Mouse (Mus musculus) megakaryocyte-erythroid progenitor cell, adult 5-6 weeks (primary cell): ENCODE results near the gene Fbxo9. TPM values are rescaled to one million over a fixed set of nuclear protein-coding genes. Genes with fewer than 3 reads are reported as not detected.
A peak's percentile ranks its signal among the peaks of the same experiment; 100 is the strongest.

Experiments
- ATAC-seq: replicated peaks from 2 replicates; pipeline ENCODE4 v1.8.0; 2016; ENCODE audit warnings: mild to moderate bottlenecking, inconsistent platforms; ENCODE audit not compliant: severe bottlenecking, poor library complexity, low FRiP score, low TSS enrichment
- total RNA-seq, 2 experiments: library from RNA; stranded (forward) in 1 of 2; stranded (reverse) in 1 of 2; fragments of 200-1000, 215-1000 nt in 1 of 2; fragments of >200 nt in 1 of 2; fragmentation: Nextera tagmentation in 1 of 2; gene quantifications; 2 replicates each; pipeline ENCODE4 v1.2.3; 2014 to 2017

Gene Fbxo9
- total RNA-seq, 2 experiments from 2014 or later, result 69.2 to 109 TPM

DNA sequence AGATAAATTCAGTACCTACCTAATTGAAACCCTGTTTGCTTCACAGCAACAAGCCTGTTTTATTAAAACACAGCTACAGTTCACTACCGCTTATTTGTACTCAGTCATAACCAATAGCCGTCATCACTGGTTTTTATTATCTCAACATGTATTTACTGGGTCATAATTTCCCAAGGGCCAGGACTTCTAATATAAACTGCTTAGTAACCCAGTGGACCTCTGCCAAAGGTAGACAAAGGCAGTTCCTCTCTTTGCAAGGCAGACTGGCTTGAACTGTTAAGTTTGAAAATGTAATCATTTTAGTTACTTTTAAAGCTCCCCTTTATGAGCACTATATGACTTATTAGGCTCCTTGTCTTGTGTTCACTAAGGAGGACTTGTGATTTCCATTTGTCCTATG, 2.6 kb upstream of the Fbxo9 start:
- ATAC-seq, result no peak

DNA sequence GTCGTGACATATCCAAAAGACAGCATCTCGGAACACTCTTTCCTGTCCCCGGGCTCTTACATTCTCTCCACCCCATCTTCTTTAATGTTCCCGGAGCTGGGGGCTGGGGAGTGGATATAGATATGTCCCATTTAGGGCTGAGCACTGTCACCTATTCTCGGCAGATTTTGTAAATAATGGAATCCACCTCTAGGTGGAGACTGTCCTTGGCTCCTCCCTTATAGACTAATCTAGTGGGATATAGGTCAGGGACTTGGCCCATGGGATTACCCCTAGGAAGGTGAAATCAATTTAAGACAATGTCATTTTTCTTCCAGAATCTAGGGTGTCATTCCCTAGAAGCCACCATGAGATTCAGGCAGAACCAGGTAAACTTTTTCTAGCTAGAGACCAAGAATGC, 791 bp upstream of the Fbxo9 start:
- no peak for ATAC-seq

DNA sequence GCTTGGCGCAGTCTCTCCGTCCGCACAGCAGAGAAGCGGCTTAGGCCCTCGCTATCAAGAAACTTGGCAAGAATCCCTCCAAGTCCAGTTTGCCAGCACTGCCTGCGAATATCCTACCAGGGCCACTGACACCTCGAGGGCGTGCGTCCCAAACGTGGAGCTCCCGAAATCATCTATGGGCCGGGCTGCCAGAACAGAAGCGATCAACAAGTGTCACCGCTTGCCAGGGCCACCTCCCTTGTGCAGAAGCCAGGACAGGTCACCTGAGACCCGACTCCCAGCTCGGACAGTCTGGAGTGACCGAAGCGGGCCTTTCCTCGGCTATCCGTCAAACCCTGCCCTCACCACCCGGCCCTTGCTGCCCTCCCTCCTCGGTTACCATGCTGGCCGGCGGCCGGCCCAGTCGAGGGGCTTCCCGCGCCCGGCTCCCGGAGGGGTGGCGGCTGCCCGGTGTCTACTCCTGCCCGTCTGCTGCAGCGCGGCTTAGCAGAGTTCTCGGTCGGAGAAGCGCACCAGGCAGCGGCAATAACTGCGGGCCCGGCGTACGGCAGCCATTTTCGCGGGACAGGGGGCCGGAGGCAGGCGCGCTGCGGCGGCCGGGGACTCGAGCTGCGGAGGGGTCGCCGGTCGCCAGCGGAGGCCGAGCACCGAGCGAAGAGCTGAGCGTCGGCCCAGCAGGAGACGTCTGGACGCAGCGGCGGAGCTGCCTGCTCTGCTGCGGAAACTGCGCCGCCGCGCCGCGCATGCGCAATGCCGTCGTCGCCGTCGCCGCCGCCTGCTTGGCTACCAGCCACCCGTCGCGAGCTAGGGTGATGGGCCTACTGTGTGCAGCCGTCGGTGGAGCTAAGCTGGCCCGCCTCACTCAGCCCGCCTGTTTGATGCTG, 711 bp downstream of the Fbxo9 start:
- peak; percentile 33 for ATAC-seq

DNA sequence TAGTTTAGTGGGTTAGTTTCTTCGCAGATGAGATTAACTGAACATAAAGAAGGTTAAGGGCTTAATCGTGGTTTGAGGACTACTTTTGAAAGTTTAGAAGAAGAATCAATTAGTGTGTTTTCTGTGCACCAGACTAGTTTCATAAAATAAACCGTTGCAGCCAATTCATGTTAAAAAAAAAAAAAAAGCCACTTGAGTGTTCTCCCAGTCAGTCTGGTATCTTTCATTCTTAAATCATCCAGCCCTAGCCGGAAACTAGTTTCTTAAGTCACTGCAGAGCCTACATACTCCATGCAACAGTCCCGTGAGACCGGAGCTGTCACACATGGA, 1.3 kb downstream of the Fbxo9 start:
- ATAC-seq, result no peak

DNA sequence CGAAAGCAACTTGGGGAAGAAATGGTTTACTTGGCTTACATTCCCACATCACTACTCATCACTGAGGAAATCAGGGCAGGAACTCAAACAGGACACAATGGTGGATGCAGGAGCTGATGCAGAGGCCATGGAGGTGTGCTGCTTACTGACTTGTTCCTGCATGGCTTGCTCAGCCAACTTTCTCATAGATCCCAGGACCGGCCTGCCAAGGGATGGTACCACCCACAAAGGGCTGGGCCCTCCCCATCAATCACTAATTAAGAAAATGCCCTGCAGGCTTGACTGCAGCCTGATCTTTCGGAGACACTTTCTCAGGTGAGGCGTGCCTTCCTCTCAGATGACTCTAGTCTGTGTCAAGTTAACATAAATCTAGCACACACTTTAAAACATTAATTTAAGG, 2.0 kb downstream of the Fbxo9 start:
- ATAC-seq, result no peak

DNA sequence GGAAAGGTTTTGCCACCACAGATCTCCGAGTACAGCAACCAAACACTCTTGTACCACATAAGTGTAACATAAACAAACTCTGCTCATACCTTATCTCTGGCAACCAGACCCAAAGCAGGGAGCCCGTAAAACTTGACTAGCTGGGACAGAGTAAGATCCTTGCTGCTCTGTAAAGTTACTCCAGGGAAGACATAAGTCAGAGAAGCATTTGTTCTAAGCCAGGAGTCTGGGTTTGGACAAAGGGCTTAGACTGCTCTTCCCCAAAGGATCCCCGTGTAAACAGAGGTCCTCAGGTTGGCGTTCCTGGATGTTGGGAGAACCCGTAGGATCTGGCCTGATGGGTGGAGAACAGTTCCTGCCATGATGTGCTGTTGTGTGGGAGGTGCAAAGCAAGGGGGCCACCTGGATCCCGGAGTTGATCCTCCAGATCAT, 3.3 kb downstream of the Fbxo9 start:
- peak; percentile 70 for ATAC-seq

DNA sequence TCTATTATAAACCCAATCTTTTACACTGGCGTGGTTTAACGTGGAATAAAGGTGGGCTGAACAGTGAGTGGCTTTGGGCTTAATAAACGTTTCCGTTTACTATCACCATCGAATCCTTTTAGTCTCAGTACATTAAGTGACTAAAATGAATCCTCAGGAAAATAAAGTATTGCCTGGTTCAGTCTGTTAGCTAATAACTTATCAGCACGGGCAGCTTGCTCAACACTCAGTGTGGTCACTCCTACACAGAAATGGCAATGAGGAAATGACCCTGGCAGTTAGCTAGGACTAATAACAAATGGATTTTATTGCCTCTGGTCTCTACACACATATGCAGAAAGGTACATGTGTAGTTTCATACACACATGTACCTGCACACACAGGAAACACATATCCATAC, 3.9 kb downstream of the Fbxo9 start:
- peak; percentile 36; the same call in 1 of the 2 replicates for ATAC-seq

DNA sequence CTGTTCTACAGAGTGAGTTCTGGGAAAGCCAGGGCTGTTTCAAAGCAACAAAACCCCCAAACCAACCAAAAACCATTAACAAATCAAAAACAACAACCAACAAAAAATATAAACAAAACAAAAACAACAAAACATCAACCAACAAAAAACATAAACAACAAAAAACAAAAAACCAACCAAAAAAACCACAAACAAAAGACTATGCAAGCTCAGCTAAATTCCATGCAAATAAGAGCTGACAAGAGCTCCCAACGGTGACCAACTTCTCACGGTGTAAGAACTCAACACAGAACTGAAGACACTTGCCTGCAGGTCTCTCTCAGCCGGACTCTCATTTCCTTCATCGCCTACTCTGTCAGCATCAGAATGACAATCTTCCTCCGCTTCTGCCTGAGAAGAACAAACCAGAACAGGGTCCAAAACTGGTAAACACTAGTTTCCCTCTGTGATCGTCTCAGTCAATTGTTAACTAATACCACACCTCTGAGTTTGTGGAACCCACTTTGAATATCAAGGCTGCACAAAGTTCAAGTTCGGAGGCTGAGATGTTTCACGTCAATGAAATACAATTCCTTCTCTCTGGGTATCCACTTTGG, 4.8 kb downstream of the Fbxo9 start:
- no peak for ATAC-seq

DNA sequence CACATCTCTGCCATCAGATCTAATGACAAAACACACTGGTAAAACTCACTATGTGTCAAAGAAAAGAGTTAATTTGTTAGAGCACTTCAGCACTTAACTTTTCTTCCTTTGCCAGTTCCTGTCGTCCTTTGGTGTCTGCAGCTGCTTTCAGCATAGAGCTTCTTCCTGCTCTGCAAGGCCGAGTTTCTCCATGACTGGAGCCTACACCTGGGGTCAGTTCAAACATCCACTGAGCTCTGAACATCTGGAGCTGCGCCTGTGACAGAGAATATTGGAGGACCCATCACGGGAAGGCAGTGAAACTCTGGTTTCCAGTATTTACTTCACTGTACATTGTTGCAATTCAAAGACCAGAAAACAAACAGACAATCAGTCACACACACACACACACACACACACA, 7.4 kb downstream of the Fbxo9 start:
- ATAC-seq, result no peak

DNA sequence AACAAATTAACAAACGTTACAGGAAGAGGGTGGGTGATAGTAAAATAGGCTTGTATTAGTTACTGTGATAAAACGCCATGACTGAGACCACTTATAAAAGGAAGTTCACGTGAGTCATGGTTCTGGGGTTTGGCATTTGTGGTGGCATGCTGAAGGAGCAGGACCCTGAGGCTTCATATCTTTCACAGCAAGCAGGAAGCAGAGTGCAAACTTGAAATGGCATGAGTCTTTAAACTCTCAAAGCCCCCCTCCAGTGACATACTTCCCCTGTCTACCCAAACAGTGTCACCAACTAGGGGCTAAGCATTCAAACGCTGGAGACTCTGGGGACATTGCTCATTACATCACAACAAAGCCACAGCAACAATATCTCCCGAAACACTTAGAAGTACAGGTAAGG, 7.9 kb downstream of the Fbxo9 start:
- 0 out of 2 replicates have a peak, but pooled peaks have one; percentile 20 for ATAC-seq

DNA sequence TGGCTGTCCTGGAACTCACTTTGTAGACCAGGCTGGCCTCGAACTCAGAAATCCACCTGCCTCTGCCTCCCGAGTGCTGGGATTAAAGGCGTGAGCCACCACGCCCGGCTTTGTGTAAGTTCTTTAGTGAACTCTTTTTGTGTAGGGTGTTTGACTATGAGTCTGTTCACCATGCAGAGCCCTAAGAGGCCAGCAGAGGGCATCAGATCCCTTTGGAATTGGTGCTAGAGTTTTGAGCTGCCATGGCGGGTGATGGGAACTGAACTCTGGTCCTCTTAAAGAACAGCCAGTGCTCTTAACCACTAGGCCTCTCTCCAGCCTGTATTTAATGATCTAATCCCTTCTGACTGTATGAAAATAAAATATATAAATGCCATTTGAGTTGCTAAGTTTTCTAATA, 12.5 kb downstream of the Fbxo9 start:
- ATAC-seq, result 0 out of 2 replicates have a peak, but pooled peaks have one; percentile 58

DNA sequence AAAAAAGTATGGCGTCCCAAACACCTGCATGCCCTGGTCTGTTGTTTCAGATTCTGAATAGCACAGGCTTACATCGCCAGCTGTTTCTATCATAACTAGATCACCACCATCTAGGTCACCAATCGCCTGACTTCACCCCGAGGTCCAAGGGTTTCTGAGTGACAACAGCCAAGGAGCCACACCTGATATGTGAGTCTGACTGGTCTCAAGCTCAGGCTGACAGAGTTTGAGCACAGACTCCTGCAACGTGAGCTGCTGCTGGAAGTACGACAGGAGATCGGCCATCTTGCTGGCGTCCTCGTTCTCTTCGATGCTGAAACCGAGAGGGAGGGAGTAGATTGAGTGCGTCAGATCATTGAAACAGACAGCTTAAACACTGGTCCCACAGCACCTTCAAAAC, 13.2 kb downstream of the Fbxo9 start:
- no peak for ATAC-seq

DNA sequence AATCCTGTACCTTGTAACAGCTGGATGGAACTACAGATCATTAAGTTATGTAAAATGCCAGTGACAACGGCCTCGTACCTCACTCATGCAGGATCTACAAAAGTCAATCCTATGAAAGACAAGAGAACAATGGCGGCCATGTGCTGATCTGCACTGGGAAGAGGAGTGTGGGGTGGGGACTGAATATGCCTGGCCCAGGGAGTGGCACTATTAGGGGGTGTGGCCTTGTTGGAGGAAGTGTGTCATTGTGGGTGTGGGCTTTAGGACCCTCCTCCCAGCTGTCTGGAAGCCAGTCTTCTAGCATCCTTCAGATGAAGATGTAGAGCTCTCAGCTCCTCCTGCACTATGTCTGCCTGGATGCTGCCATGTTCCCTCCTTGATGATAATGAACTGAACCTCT, 18.3 kb downstream of the Fbxo9 start:
- ATAC-seq, result no peak

DNA sequence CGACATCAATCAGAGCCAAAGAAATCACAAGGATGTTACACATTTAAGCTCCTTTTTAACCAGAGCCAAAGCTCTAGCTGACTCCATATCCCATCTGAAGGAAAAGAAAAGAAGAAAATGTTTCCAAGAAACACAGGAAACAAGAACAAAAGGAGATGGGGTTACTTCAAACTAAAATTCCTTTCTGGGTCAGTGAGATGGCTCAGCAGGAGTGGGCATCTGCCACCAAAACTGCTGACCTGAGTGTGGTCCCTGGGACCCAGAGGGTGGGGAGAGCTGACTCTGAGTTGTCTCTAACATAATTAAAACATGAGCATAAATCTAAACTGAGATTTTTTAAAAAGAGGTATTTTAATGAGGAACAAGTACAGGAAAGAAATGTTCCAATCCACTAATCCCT, 19.0 kb downstream of the Fbxo9 start:
- ATAC-seq, result no peak

DNA sequence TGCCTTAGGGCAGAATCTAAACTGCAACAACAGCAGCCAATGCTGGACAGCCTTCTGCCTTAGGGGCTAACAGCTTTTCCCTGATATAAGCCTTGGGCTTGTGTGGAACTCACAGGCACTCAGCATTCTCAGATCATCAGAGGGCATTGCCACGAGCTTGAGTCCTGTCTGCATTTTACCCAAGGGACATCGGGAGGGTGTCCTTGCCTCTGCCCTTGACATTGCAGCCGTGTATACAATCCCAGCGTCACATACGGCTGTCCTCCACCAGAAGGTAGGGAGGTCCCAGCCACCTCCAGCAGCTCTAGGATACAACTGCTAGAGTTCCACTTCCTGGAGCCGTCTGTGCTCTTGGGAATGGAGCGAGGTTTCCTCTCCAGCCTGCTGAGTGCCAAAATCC, 19.9 kb downstream of the Fbxo9 start:
- ATAC-seq, result no peak

DNA sequence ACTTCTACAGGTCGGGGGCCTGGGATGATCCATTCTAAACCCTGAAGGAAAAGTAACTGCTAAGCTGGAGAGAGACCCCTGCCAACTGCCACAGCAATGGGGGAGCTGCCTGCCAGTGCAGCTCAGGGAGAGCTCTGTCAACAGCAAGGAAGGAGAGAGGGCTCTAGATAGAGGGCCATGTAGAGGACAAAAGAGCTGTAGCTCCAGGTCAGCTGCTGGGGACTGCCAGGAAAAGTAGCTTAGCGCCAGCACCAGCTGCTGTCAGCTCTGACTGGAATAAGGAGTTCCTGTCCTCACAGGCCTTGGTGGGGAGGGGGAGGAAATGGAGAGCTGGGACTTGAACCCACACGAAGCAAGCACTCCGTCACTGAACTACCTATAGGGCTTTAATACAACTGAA, 20.3 kb downstream of the Fbxo9 start:
- ATAC-seq, result no peak

DNA sequence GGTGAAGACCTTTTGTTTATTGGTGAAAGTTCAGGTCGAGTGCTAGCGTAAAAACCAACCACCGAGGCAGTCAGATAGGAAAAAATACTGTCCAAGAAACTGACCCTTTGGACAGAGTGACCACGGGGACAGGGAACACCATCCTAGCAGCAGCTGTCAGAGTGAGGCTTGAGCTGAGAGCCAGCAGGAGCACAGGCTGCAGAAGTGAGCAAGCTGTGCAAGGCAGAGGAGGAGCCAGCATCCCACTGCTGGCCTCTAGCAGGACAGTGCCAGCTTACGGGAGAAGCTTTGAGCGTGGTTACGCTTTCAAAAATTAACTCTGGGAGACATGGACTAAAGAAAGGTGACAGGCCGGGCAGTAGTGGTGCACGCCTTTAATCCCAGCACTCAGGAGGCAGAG, 21.1 kb downstream of the Fbxo9 start:
- no peak for ATAC-seq

DNA sequence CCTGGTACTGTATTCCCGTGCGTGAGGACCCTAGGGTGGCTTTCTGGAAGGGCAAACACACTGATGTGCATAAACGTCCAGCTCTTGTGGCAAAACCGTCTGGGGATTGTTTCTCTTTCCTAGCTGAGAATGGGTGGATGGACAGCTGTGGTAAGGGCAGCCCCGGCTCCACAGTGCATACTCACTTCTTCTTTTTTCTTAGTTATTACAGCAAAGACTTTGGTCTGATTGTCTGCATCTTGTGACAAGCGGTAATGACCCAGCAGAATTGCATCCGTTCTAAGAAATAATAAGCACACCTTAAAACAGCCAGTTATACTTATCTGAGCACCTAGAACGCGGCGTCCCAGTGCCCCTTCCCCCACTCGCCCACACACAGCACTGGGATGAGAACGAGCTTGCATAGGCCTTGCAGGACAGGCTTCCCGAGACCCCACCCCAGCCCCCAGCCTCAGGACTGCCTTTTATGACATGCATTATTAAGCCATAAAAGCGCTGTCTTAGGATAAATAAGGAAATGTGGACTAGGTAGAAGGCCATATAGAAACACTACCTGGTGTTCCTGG, 23.1 kb downstream of the Fbxo9 start:
- ATAC-seq, result no peak

DNA sequence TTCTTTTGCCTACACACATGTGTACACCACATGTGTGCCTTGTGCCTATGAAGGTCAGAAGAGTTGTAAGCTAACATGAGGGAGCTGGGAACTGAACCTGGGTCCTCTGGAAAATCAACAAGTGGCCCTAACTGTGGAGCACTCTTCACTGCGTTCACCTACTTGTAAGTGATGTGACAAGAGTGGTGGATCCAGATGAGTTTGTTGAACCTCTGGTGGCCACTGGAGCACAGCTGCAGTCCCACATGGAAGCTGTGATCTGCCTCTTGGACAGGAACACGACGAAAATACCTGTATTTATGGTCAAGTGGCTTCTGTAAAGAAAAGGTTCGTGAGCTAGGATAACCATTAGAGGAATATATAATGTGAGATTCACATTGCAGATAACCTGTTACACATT, 24.5 kb downstream of the Fbxo9 start:
- ATAC-seq, result no peak

DNA sequence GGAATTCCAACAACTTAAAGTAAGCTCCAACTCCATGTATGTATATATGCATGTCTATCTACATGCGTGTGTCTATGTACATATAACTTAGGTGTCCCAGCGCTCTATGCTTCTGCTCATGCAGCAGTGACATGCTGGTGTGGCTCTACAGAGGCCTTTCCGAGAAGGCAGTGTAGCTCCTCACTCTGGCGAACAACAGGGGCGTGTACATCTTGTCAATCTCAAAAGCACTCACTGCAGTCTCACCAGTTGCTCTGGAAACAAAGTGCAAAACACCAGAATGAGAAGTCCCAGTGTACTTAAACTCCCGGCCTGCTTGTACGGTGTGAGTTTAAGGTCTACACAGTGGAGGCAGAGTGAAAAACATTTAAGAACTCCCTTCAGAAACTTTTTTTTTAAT, 27.0 kb downstream of the Fbxo9 start:
- no peak for ATAC-seq

DNA sequence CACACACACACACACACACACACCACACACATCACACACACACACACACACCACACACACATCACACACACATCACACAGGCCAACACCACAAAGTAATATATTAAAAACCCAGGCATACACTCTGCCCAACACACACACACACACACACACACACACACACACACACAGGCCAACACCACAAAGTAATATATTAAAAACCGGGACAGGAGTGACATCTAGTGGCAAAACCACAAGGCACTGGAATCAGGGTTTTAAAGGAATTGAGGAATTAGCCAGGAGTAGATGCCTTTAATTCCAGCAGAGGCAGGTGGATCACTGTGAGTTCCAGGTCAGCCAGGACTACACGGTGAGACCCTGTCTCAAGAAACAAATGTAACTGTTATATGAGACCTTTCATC, 30.6 kb downstream of the Fbxo9 start:
- no peak for ATAC-seq
